Mouse (Mus musculus): ENCODE measurements around the gene Filip1l. TPM values are rescaled to one million over a fixed set of nuclear protein-coding genes. Genes with fewer than 3 reads are reported as not detected.
A peak's percentile ranks its signal among the peaks of the same experiment; 100 is the strongest.

Filip1l gene
- polyA plus RNA-seq, 1 experiment from 2014 or later, result 35.3 TPM

DNA sequence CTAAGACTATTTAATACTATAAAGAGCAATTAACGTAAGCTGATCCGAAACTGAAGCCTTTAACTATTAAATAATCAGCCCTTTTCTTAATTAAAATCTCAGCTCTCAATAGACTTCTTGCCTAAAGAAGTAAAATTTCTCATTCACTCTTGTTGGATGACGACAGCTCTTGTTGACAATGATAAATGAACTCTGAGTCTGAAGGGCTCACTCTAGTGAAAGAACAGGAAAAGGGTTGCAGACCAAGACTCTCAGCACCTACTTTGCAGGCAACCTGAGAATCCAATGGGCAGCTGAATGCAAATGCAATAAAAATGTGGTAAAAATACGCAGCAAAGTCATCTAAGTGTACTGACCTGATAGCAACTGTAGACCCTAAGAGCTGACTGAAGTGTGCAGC lies 172.6 kb downstream of the Filip1l start:
- 43% methylated on average over 4 of the region's 4 CpGs for WGBS
- ATAC-seq (ENCODE audit: low FRiP score, low TSS enrichment), result no peak
- Histone ChIP-seq H3K27me3 (ENCODE audit: control insufficient read depth, insufficient read depth, low read length) (no peaks in the 10 kb centered on the region), H3K4me1 (replicated peaks; ENCODE audit: control insufficient read depth, insufficient read depth) (no peaks in the 10 kb centered on the region; the same call in 1 of the 2 replicates), H3K36me3 (ENCODE audit: control insufficient read depth, insufficient read depth, low read length) (no peaks in the 10 kb centered on the region), H3K4me3 (ENCODE audit: low read depth, low read length) (no peak overlapping the region), H3K27ac (replicated peaks) (0 out of 2 replicates have a peak overlapping the region, but pooled peaks have one; percentile 35), H3K4me2 (replicated peaks; ENCODE audit: low read depth) (no peak overlapping the region), H3K9ac (ENCODE audit: low read length) (no peak overlapping the region), H3K9me3 (ENCODE audit: control insufficient read depth, low read length) (no peaks in the 10 kb centered on the region)
- DNase-seq (ENCODE audit: low spot score), result no peak
- no peak for TF ChIP-seq CTCF (IDR thresholded peaks at IDR 0.05; ENCODE audit: low read depth)
- TF ChIP-seq EP300 (optimal IDR thresholded peaks at IDR 0.05), result no peak

DNA sequence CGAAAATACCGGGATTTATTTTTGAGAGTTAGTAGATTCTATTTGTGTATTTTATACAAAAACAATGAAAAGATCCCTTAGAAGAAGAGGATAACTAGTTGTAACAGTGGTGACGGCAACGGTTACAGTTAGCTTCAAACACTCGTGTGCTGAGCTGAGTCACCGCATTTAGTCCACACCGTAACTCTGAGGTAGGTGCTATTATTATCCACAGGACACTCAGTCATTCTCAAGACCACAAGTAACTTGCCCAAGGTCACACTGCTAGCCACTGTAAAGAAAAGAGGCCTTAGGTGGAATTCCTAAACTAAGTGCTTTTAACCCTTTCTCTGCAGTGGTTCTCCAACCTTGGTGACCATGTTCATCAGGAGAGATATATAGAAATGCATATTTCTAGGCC lies 174.0 kb downstream of the Filip1l start:
- no peaks in the 10 kb centered on the region for H3K36me3 ChIP-seq (ENCODE audit: control insufficient read depth, insufficient read depth, low read length)
- H3K27ac ChIP-seq (replicated peaks), result 0 out of 2 replicates have a peak overlapping the region, but pooled peaks have one; percentile 45
- 72% methylated on average over 7 of the region's 7 CpGs for WGBS
- H3K4me1 ChIP-seq (replicated peaks; ENCODE audit: control insufficient read depth, insufficient read depth), result no peaks in the 10 kb centered on the region; the same call in none of the 2 replicates
- no peak overlapping the region for H3K4me3 ChIP-seq (ENCODE audit: low read depth, low read length)
- ATAC-seq (ENCODE audit: low FRiP score, low TSS enrichment) (peak; percentile 79; the same call in 1 of the 2 replicates), DNase-seq (ENCODE audit: low spot score) (no peak)
- no peaks in the 10 kb centered on the region for H3K27me3 ChIP-seq (ENCODE audit: control insufficient read depth, insufficient read depth, low read length)
- H3K4me2 ChIP-seq (replicated peaks; ENCODE audit: low read depth), result no peak overlapping the region
- H3K9me3 ChIP-seq (ENCODE audit: control insufficient read depth, low read length), result no peaks in the 10 kb centered on the region
- TF ChIP-seq CTCF (IDR thresholded peaks at IDR 0.05; ENCODE audit: low read depth) (no peak), EP300 (optimal IDR thresholded peaks at IDR 0.05) (no peak)
- no peak overlapping the region for H3K9ac ChIP-seq (ENCODE audit: low read length)

DNA sequence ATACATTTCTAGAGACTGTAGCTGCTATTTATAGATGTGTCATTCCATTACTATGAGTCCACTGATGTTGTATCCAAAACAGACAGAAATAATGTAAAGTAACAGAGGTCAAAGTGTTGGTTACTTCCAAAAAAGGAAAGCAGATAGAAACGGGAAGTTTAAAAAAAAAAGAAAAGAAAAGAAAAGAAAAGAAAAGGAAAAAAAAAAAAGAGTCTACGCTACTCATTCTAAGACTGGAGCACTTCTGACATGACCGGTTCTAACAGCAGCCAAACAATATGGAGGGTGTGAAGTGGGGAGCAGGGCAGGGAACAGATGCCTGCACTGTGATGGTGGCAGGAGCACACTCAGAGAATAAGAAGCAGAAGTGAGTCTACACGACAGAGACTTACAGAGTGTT lies 175.6 kb downstream of the Filip1l start:
- no peak for TF ChIP-seq EP300 (optimal IDR thresholded peaks at IDR 0.05)
- no peak for TF ChIP-seq CTCF (IDR thresholded peaks at IDR 0.05; ENCODE audit: low read depth)
- H3K27ac ChIP-seq (replicated peaks), result peak overlapping the region; percentile 31
- no peak overlapping the region for H3K9ac ChIP-seq (ENCODE audit: low read length)
- no peaks in the 10 kb centered on the region for H3K9me3 ChIP-seq (ENCODE audit: control insufficient read depth, low read length)
- ATAC-seq (ENCODE audit: low FRiP score, low TSS enrichment), result no peak
- H3K4me1 ChIP-seq (replicated peaks; ENCODE audit: control insufficient read depth, insufficient read depth), result no peaks in the 10 kb centered on the region; the same call in none of the 2 replicates
- H3K27me3 ChIP-seq (ENCODE audit: control insufficient read depth, insufficient read depth, low read length), result no peaks in the 10 kb centered on the region
- H3K4me2 ChIP-seq (replicated peaks; ENCODE audit: low read depth), result no peak overlapping the region
- WGBS, result 39% methylated on average over 4 of the region's 4 CpGs
- DNase-seq (ENCODE audit: low spot score), result no peak
- H3K4me3 ChIP-seq (ENCODE audit: low read depth, low read length), result no peak overlapping the region
- no peaks in the 10 kb centered on the region for H3K36me3 ChIP-seq (ENCODE audit: control insufficient read depth, insufficient read depth, low read length)

DNA sequence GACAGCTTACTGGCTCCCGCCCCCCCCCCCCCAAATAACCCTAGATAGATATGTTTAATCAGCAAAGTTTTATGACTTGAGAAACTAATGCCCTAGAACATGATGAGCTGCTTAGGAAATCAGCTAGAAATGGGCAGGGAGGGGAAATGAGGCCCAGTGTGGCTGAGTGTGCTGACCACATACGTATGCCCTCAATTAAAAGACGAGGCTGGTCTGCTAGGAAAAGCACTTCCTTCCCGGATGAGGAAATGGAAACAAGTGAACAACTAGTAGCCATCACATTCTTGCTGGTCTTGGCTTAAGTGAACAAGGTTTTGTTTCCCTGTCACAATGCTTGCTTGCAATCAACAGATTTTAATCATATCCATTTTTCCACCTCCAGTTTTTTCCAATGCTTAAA lies 177.7 kb downstream of the Filip1l start:
- Histone ChIP-seq H3K4me2 (replicated peaks; ENCODE audit: low read depth) (no peak overlapping the region), H3K27ac (replicated peaks) (no peak overlapping the region), H3K9ac (ENCODE audit: low read length) (no peak overlapping the region), H3K9me3 (ENCODE audit: control insufficient read depth, low read length) (no peaks in the 10 kb centered on the region), H3K4me3 (ENCODE audit: low read depth, low read length) (no peak overlapping the region), H3K27me3 (ENCODE audit: control insufficient read depth, insufficient read depth, low read length) (no peaks in the 10 kb centered on the region), H3K36me3 (ENCODE audit: control insufficient read depth, insufficient read depth, low read length) (no peaks in the 10 kb centered on the region), H3K4me1 (replicated peaks; ENCODE audit: control insufficient read depth, insufficient read depth) (no peaks in the 10 kb centered on the region; the same call in none of the 2 replicates)
- ATAC-seq (ENCODE audit: low FRiP score, low TSS enrichment), result no peak
- WGBS, result 78% methylated on average over 4 of the region's 4 CpGs
- DNase-seq (ENCODE audit: low spot score), result no peak
- TF ChIP-seq EP300 (optimal IDR thresholded peaks at IDR 0.05) (no peak), CTCF (IDR thresholded peaks at IDR 0.05; ENCODE audit: low read depth) (no peak)

DNA sequence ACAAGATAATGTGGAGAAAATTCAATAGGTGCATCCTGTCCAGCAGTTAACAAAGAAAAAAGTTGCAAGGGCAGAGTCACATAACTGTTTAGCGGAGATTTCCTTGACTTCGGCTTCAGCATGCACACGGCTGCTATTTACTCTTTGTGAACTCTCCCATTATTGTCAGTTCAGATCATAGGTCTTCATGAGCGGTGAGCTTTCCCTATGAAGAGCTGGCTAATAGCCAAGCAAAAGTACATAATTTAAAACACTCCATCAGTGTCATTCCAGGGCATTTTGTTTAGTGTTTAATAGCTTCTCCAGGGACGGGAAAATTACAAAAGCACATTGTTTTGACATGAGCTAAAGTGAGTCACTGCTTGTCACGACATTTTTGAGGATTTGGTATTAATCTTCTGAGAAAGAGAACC lies 179.2 kb downstream of the Filip1l start:
- ATAC-seq (ENCODE audit: low FRiP score, low TSS enrichment) (no peak), DNase-seq (ENCODE audit: low spot score) (no peak)
- no peak overlapping the region for H3K4me2 ChIP-seq (replicated peaks; ENCODE audit: low read depth)
- H3K4me1 ChIP-seq (replicated peaks; ENCODE audit: control insufficient read depth, insufficient read depth), result no peaks in the 10 kb centered on the region; the same call in none of the 2 replicates
- no peak overlapping the region for H3K27ac ChIP-seq (replicated peaks)
- no peaks in the 10 kb centered on the region for H3K27me3 ChIP-seq (ENCODE audit: control insufficient read depth, insufficient read depth, low read length)
- 18% methylated on average over 6 of the region's 6 CpGs for WGBS
- no peak overlapping the region for H3K9ac ChIP-seq (ENCODE audit: low read length)
- H3K9me3 ChIP-seq (ENCODE audit: control insufficient read depth, low read length), result no peaks in the 10 kb centered on the region
- no peak overlapping the region for H3K4me3 ChIP-seq (ENCODE audit: low read depth, low read length)
- no peaks in the 10 kb centered on the region for H3K36me3 ChIP-seq (ENCODE audit: control insufficient read depth, insufficient read depth, low read length)
- TF ChIP-seq EP300 (optimal IDR thresholded peaks at IDR 0.05) (no peak), CTCF (IDR thresholded peaks at IDR 0.05; ENCODE audit: low read depth) (no peak)

DNA sequence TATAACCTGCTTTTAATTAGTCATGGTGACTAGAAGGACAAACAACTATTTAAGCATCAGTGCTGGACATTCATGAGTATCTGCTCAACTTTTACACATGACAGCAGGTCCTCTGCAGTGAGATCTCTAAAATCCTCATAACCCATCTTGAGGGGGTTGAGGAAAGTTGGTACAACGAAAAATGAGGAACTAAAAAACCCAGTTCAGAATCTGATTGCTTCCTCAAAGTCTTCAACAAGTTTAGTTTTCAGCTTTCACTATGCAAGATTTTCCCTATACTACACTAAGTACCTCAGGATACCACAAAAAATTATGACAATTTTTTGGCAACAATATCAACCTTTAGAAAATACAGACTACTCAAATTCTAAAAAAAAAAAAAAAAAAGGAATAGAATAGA lies 181.5 kb downstream of the Filip1l start:
- 89% methylated on average over 1 of the region's 1 CpGs for WGBS
- Histone ChIP-seq H3K36me3 (ENCODE audit: control insufficient read depth, insufficient read depth, low read length) (no peaks in the 10 kb centered on the region), H3K4me1 (replicated peaks; ENCODE audit: control insufficient read depth, insufficient read depth) (no peaks in the 10 kb centered on the region; the same call in 1 of the 2 replicates), H3K4me2 (replicated peaks; ENCODE audit: low read depth) (no peak overlapping the region), H3K4me3 (ENCODE audit: low read depth, low read length) (no peak overlapping the region), H3K9me3 (ENCODE audit: control insufficient read depth, low read length) (no peaks in the 10 kb centered on the region), H3K27ac (replicated peaks) (no peak overlapping the region), H3K9ac (ENCODE audit: low read length) (no peak overlapping the region), H3K27me3 (ENCODE audit: control insufficient read depth, insufficient read depth, low read length) (no peaks in the 10 kb centered on the region)
- no peak for TF ChIP-seq EP300 (optimal IDR thresholded peaks at IDR 0.05)
- TF ChIP-seq CTCF (IDR thresholded peaks at IDR 0.05; ENCODE audit: low read depth), result no peak
- DNase-seq (ENCODE audit: low spot score) (no peak), ATAC-seq (ENCODE audit: low FRiP score, low TSS enrichment) (no peak)
